Mouse (Mus musculus) monocyte, adult 5-6 weeks (primary cell): Measurements from ENCODE around the gene Tmem216. TPM values are rescaled to one million over a fixed set of nuclear protein-coding genes. Genes with fewer than 3 reads are reported as not detected.

ENCODE experiments used
- ATAC-seq: fragments of 153-309, 156-312 bp; replicated peaks from 2 replicates; pipeline ENCODE4 v1.8.0; 2017; ENCODE audit warnings: mild to moderate bottlenecking; ENCODE audit not compliant: low TSS enrichment, insufficient number of reproducible peaks, severe bottlenecking, poor library complexity, low FRiP score
- total RNA-seq: library from RNA; stranded (forward); fragments of 200-1000, 200-491, 200-594 nt; gene quantifications from 3 replicates; pipeline ENCODE4 v1.2.3, GENCODE M21; 2017

Tmem216 gene
- 1.3 to 2.6 TPM in 2 of 3 replicates, not detected in the other for total RNA-seq

- ATAC-seq: peak; percentile 96
Measured at GRCm38 (mm10) chr19:10555624-10556510, at the start of gene Tmem216. Gene Tmem216 (minus strand): TSS chr19:10556238.

GRCm38 (mm10) chr19:10605293-10605900 lies 49.4 kb upstream of the Tmem216 start, which contains the start of the genes Ddb1 and Tkfc:
Gene Ddb1 (plus strand): TSS chr19:10605327.
Gene Tkfc (minus strand): TSS chr19:10605654.
- ATAC-seq: peak; percentile 91

- no peak for ATAC-seq
Measured at GRCm38 (mm10) chr19:10604534-10604933, 48.5 kb upstream of the Tmem216 start.

GRCm38 (mm10) chr19:10603660-10604523 lies 47.9 kb upstream of the Tmem216 start:
- no peak for ATAC-seq

- ATAC-seq: peak; percentile 57; the same call in 1 of the 2 replicates
Measured at GRCm38 (mm10) chr19:10602787-10603186, 46.7 kb upstream of the Tmem216 start.

- ATAC-seq: no peak
Measured at GRCm38 (mm10) chr19:10602247-10602769, 46.3 kb upstream of the Tmem216 start.

- ATAC-seq: no peak
Measured at GRCm38 (mm10) chr19:10599648-10600047, 43.6 kb upstream of the Tmem216 start.

GRCm38 (mm10) chr19:10598188-10598587 lies 42.1 kb upstream of the Tmem216 start:
- no peak for ATAC-seq

GRCm38 (mm10) chr19:10591659-10592377 lies 35.8 kb upstream of the Tmem216 start:
- no peak for ATAC-seq

- ATAC-seq: no peak
Measured at GRCm38 (mm10) chr19:10590301-10590700, 34.3 kb upstream of the Tmem216 start.

GRCm38 (mm10) chr19:10589127-10589857 lies 33.3 kb upstream of the Tmem216 start:
- no peak for ATAC-seq

GRCm38 (mm10) chr19:10587231-10587630 lies 31.2 kb upstream of the Tmem216 start:
- ATAC-seq: 0 out of 2 replicates have a peak, but pooled peaks have one; percentile 23

- no peak for ATAC-seq
Measured at GRCm38 (mm10) chr19:10585112-10585511, 29.1 kb upstream of the Tmem216 start.

GRCm38 (mm10) chr19:10583550-10584146 lies 27.6 kb upstream of the Tmem216 start:
- no peak for ATAC-seq

GRCm38 (mm10) chr19:10581984-10582383 lies 25.9 kb upstream of the Tmem216 start:
- no peak for ATAC-seq

- no peak for ATAC-seq
Measured at GRCm38 (mm10) chr19:10580761-10581160, 24.7 kb upstream of the Tmem216 start.

GRCm38 (mm10) chr19:10580102-10580501 lies 24.1 kb upstream of the Tmem216 start:
- no peak for ATAC-seq
